Mouse (Mus musculus): ENCODE measurements around the gene Upb1. TPM values are rescaled to one million over a fixed set of nuclear protein-coding genes. Genes with fewer than 3 reads are reported as not detected.

Upb1 gene
- polyA plus RNA-seq, 1 experiment from 2014 or later = 40.4 TPM

GRCm38 (mm10) chr10:75481703-75482102, 80.8 kb downstream of the Upb1 start:
- no peak overlapping the region for H3K27ac ChIP-seq (ENCODE audit: low read length)
- ATAC-seq (ENCODE audit: low read depth) = no peak
- no peaks in the 10 kb centered on the region for H3K9me3 ChIP-seq (replicated peaks; ENCODE audit: control insufficient read depth, low read length)
- no peak overlapping the region for H3K4me2 ChIP-seq (ENCODE audit: low read depth, low read length)
- H3K9ac ChIP-seq (ENCODE audit: low read depth, low read length) = no peak overlapping the region
- WGBS (ENCODE audit: insufficient replicate concordance) = 62% methylated on average over 4 of the region's 4 CpGs
- H3K4me1 ChIP-seq (ENCODE audit: control insufficient read depth, low read depth, low read length) = no peaks in the 10 kb centered on the region
- no peak overlapping the region for H3K4me3 ChIP-seq (ENCODE audit: low read depth, low read length)
- no peaks in the 10 kb centered on the region for H3K36me3 ChIP-seq (ENCODE audit: control insufficient read depth, insufficient read depth)
- no peaks in the 10 kb centered on the region for H3K27me3 ChIP-seq (ENCODE audit: control insufficient read depth, insufficient read depth, low read depth, low read length)

GRCm38 (mm10) chr10:75482271-75482670, 81.4 kb downstream of the Upb1 start:
- no peak overlapping the region for H3K4me3 ChIP-seq (ENCODE audit: low read depth, low read length)
- H3K9ac ChIP-seq (ENCODE audit: low read depth, low read length) = no peak overlapping the region
- 66% methylated on average over 5 of the region's 5 CpGs for WGBS (ENCODE audit: insufficient replicate concordance)
- no peaks in the 10 kb centered on the region for H3K9me3 ChIP-seq (replicated peaks; ENCODE audit: control insufficient read depth, low read length)
- H3K36me3 ChIP-seq (ENCODE audit: control insufficient read depth, insufficient read depth) = no peaks in the 10 kb centered on the region
- no peaks in the 10 kb centered on the region for H3K27me3 ChIP-seq (ENCODE audit: control insufficient read depth, insufficient read depth, low read depth, low read length)
- no peak overlapping the region for H3K27ac ChIP-seq (ENCODE audit: low read length)
- no peak overlapping the region for H3K4me2 ChIP-seq (ENCODE audit: low read depth, low read length)
- no peak for ATAC-seq (ENCODE audit: low read depth)
- H3K4me1 ChIP-seq (ENCODE audit: control insufficient read depth, low read depth, low read length) = no peaks in the 10 kb centered on the region

- H3K36me3 ChIP-seq (ENCODE audit: control insufficient read depth, insufficient read depth) = no peaks in the 10 kb centered on the region
- 77% methylated on average over 11 of the region's 11 CpGs for WGBS (ENCODE audit: insufficient replicate concordance)
- H3K27ac ChIP-seq (ENCODE audit: low read length) = no peak overlapping the region
- H3K27me3 ChIP-seq (ENCODE audit: control insufficient read depth, insufficient read depth, low read depth, low read length) = no peaks in the 10 kb centered on the region
- no peaks in the 10 kb centered on the region for H3K4me1 ChIP-seq (ENCODE audit: control insufficient read depth, low read depth, low read length)
- H3K9me3 ChIP-seq (replicated peaks; ENCODE audit: control insufficient read depth, low read length) = no peaks in the 10 kb centered on the region
- H3K4me2 ChIP-seq (ENCODE audit: low read depth, low read length) = no peak overlapping the region
- H3K4me3 ChIP-seq (ENCODE audit: low read depth, low read length) = no peak overlapping the region
- ATAC-seq (ENCODE audit: low read depth) = no peak
- no peak overlapping the region for H3K9ac ChIP-seq (ENCODE audit: low read depth, low read length)
Measured at GRCm38 (mm10) chr10:75482919-75483483, 82.1 kb downstream of the Upb1 start.

- ATAC-seq (ENCODE audit: low read depth) = no peak
- no peak overlapping the region for H3K4me3 ChIP-seq (ENCODE audit: low read depth, low read length)
- no peak overlapping the region for H3K9ac ChIP-seq (ENCODE audit: low read depth, low read length)
- H3K27ac ChIP-seq (ENCODE audit: low read length) = no peak overlapping the region
- no peaks in the 10 kb centered on the region for H3K4me1 ChIP-seq (ENCODE audit: control insufficient read depth, low read depth, low read length)
- 70% methylated on average over 6 of the region's 6 CpGs for WGBS (ENCODE audit: insufficient replicate concordance)
- H3K4me2 ChIP-seq (ENCODE audit: low read depth, low read length) = no peak overlapping the region
- no peaks in the 10 kb centered on the region for H3K36me3 ChIP-seq (ENCODE audit: control insufficient read depth, insufficient read depth)
- H3K9me3 ChIP-seq (replicated peaks; ENCODE audit: control insufficient read depth, low read length) = no peaks in the 10 kb centered on the region
- no peaks in the 10 kb centered on the region for H3K27me3 ChIP-seq (ENCODE audit: control insufficient read depth, insufficient read depth, low read depth, low read length)
Measured at GRCm38 (mm10) chr10:75484066-75484465, 83.2 kb downstream of the Upb1 start.

GRCm38 (mm10) chr10:75484767-75485166, 83.9 kb downstream of the Upb1 start:
- Histone ChIP-seq H3K4me1 (ENCODE audit: control insufficient read depth, low read depth, low read length) (no peaks in the 10 kb centered on the region), H3K27ac (ENCODE audit: low read length) (no peak overlapping the region), H3K9ac (ENCODE audit: low read depth, low read length) (no peak overlapping the region), H3K36me3 (ENCODE audit: control insufficient read depth, insufficient read depth) (no peaks in the 10 kb centered on the region), H3K4me2 (ENCODE audit: low read depth, low read length) (no peak overlapping the region), H3K27me3 (ENCODE audit: control insufficient read depth, insufficient read depth, low read depth, low read length) (no peaks in the 10 kb centered on the region), H3K9me3 (replicated peaks; ENCODE audit: control insufficient read depth, low read length) (no peaks in the 10 kb centered on the region), H3K4me3 (ENCODE audit: low read depth, low read length) (no peak overlapping the region)
- no peak for ATAC-seq (ENCODE audit: low read depth)
- 19% methylated on average over 6 of the region's 6 CpGs for WGBS (ENCODE audit: insufficient replicate concordance)

GRCm38 (mm10) chr10:75486086-75486979, 85.4 kb downstream of the Upb1 start:
- H3K4me3 ChIP-seq (ENCODE audit: low read depth, low read length) = no peak overlapping the region
- H3K27ac ChIP-seq (ENCODE audit: low read length) = no peak overlapping the region
- WGBS (ENCODE audit: insufficient replicate concordance) = 42% methylated on average over 9 of the region's 9 CpGs
- H3K36me3 ChIP-seq (ENCODE audit: control insufficient read depth, insufficient read depth) = no peaks in the 10 kb centered on the region
- H3K4me1 ChIP-seq (ENCODE audit: control insufficient read depth, low read depth, low read length) = no peaks in the 10 kb centered on the region
- no peak overlapping the region for H3K9ac ChIP-seq (ENCODE audit: low read depth, low read length)
- no peak for ATAC-seq (ENCODE audit: low read depth)
- no peaks in the 10 kb centered on the region for H3K9me3 ChIP-seq (replicated peaks; ENCODE audit: control insufficient read depth, low read length)
- H3K4me2 ChIP-seq (ENCODE audit: low read depth, low read length) = no peak overlapping the region
- H3K27me3 ChIP-seq (ENCODE audit: control insufficient read depth, insufficient read depth, low read depth, low read length) = no peaks in the 10 kb centered on the region

- H3K27ac ChIP-seq (ENCODE audit: low read length) = no peak overlapping the region
- no peaks in the 10 kb centered on the region for H3K27me3 ChIP-seq (ENCODE audit: control insufficient read depth, insufficient read depth, low read depth, low read length)
- no peak for ATAC-seq (ENCODE audit: low read depth)
- WGBS (ENCODE audit: insufficient replicate concordance) = 36% methylated on average over 3 of the region's 3 CpGs
- no peaks in the 10 kb centered on the region for H3K4me1 ChIP-seq (ENCODE audit: control insufficient read depth, low read depth, low read length)
- no peaks in the 10 kb centered on the region for H3K9me3 ChIP-seq (replicated peaks; ENCODE audit: control insufficient read depth, low read length)
- H3K9ac ChIP-seq (ENCODE audit: low read depth, low read length) = no peak overlapping the region
- H3K4me2 ChIP-seq (ENCODE audit: low read depth, low read length) = no peak overlapping the region
- no peak overlapping the region for H3K4me3 ChIP-seq (ENCODE audit: low read depth, low read length)
- no peaks in the 10 kb centered on the region for H3K36me3 ChIP-seq (ENCODE audit: control insufficient read depth, insufficient read depth)
Measured at GRCm38 (mm10) chr10:75487131-75487530, 86.2 kb downstream of the Upb1 start.

GRCm38 (mm10) chr10:75489522-75489921, 88.6 kb downstream of the Upb1 start:
- WGBS (ENCODE audit: insufficient replicate concordance) = 34% methylated on average over 2 of the region's 2 CpGs
- Histone ChIP-seq H3K9ac (ENCODE audit: low read depth, low read length) (no peak overlapping the region), H3K4me1 (ENCODE audit: control insufficient read depth, low read depth, low read length) (no peaks in the 10 kb centered on the region), H3K27me3 (ENCODE audit: control insufficient read depth, insufficient read depth, low read depth, low read length) (no peaks in the 10 kb centered on the region), H3K9me3 (replicated peaks; ENCODE audit: control insufficient read depth, low read length) (no peaks in the 10 kb centered on the region), H3K27ac (ENCODE audit: low read length) (no peak overlapping the region), H3K36me3 (ENCODE audit: control insufficient read depth, insufficient read depth) (no peaks in the 10 kb centered on the region), H3K4me3 (ENCODE audit: low read depth, low read length) (no peak overlapping the region), H3K4me2 (ENCODE audit: low read depth, low read length) (no peak overlapping the region)
- ATAC-seq (ENCODE audit: low read depth) = no peak

- no peak overlapping the region for H3K9ac ChIP-seq (ENCODE audit: low read depth, low read length)
- WGBS (ENCODE audit: insufficient replicate concordance) = 55% methylated on average over 2 of the region's 2 CpGs
- no peaks in the 10 kb centered on the region for H3K9me3 ChIP-seq (replicated peaks; ENCODE audit: control insufficient read depth, low read length)
- no peaks in the 10 kb centered on the region for H3K4me1 ChIP-seq (ENCODE audit: control insufficient read depth, low read depth, low read length)
- H3K4me3 ChIP-seq (ENCODE audit: low read depth, low read length) = no peak overlapping the region
- H3K4me2 ChIP-seq (ENCODE audit: low read depth, low read length) = no peak overlapping the region
- H3K27ac ChIP-seq (ENCODE audit: low read length) = no peak overlapping the region
- no peaks in the 10 kb centered on the region for H3K36me3 ChIP-seq (ENCODE audit: control insufficient read depth, insufficient read depth)
- H3K27me3 ChIP-seq (ENCODE audit: control insufficient read depth, insufficient read depth, low read depth, low read length) = no peaks in the 10 kb centered on the region
- no peak for ATAC-seq (ENCODE audit: low read depth)
Measured at GRCm38 (mm10) chr10:75490731-75491130, 89.8 kb downstream of the Upb1 start.

All from liver, embryonic 16.5 days (tissue).